Mouse (Mus musculus) left cerebral cortex, adult 11 months (tissue): Measurements from ENCODE around the gene Sdhc.
"Not testable (repeated sequence)": the region's sequence is repeated elsewhere in the genome, so short reads cannot be mapped to it uniquely, and the experiment has no call there.

Experiments
- DNase-seq: peaks from one replicate; pipeline ENCODE4 v3.0.0; 2022; ENCODE audit warnings: low spot score

The Sdhc gene

GRCm38 (mm10) chr1:171079825-171080224, 70.6 kb downstream of the Sdhc start:
- not testable (repeated sequence) for DNase-seq

GRCm38 (mm10) chr1:171079345-171079744, 71.1 kb downstream of the Sdhc start:
- not testable (repeated sequence) for DNase-seq

- not testable (repeated sequence) for DNase-seq
Observed at GRCm38 (mm10) chr1:171078419-171078818, 72.0 kb downstream of the Sdhc start.

GRCm38 (mm10) chr1:171077955-171078354, 72.4 kb downstream of the Sdhc start:
- not testable (repeated sequence) for DNase-seq

GRCm38 (mm10) chr1:171077192-171077591, 73.2 kb downstream of the Sdhc start:
- not testable (repeated sequence) for DNase-seq
